Mouse (Mus musculus) inflammation-experienced regulatory T-cells (primary cell): ENCODE data around the gene Hist1h3b. TPM values are rescaled to one million over a fixed set of nuclear protein-coding genes. Genes with fewer than 3 reads are reported as not detected.

Experiments used
- polyA plus RNA-seq, 2 experiments: library from polyadenylated mRNA; unstranded; fragments of 100-300 nt; shearing (Covaris generic); gene quantifications; one replicate each; pipeline ENCODE4 v1.2.1; 2017

The Hist1h3b gene
- not detected for polyA plus RNA-seq

DNA sequence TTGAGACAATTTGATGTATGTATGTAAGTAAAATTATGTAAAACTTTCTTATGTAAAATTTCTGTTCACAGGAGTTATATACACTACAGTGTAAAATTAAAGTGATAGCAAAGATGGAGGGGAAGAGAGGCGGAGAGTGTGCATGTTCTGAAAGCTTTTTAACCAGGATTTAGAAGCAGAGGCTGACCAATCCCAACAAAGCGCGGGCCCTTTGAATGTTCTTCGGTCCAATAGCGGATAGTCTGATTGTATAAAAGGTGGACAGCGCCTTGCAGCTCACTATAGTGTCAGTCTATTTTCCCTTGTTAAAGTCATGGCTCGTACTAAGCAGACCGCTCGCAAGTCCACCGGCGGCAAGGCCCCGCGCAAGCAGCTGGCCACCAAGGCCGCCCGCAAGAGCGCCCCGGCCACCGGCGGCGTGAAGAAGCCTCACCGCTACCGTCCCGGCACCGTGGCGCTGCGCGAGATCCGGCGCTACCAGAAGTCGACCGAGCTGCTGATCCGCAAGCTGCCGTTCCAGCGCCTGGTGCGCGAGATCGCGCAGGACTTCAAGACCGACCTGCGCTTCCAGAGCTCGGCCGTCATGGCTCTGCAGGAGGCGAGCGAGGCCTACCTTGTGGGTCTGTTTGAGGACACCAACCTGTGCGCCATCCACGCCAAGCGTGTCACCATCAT, at the start of gene Hist1h3b:
Gene Hist1h3b (plus strand): TSS at position 201 of the 675 bp plus-strand sequence.

GRCm38 (mm10) chr13:23710374-23711089, 41.5 kb upstream of the Hist1h3b start, which contains the start of gene Hfe:
Gene Hfe (minus strand): TSS chr13:23710854.

GRCm38 (mm10) chr13:23738677-23739068, 13.4 kb upstream of the Hist1h3b start, which contains the start of gene Hist1h1c:
Gene Hist1h1c (plus strand): TSS chr13:23738808.

GRCm38 (mm10) chr13:23745381-23746161, 6.5 kb upstream of the Hist1h3b start, which contains the start of gene Hist1h3c:
Gene Hist1h3c (minus strand): TSS chr13:23745602.

DNA sequence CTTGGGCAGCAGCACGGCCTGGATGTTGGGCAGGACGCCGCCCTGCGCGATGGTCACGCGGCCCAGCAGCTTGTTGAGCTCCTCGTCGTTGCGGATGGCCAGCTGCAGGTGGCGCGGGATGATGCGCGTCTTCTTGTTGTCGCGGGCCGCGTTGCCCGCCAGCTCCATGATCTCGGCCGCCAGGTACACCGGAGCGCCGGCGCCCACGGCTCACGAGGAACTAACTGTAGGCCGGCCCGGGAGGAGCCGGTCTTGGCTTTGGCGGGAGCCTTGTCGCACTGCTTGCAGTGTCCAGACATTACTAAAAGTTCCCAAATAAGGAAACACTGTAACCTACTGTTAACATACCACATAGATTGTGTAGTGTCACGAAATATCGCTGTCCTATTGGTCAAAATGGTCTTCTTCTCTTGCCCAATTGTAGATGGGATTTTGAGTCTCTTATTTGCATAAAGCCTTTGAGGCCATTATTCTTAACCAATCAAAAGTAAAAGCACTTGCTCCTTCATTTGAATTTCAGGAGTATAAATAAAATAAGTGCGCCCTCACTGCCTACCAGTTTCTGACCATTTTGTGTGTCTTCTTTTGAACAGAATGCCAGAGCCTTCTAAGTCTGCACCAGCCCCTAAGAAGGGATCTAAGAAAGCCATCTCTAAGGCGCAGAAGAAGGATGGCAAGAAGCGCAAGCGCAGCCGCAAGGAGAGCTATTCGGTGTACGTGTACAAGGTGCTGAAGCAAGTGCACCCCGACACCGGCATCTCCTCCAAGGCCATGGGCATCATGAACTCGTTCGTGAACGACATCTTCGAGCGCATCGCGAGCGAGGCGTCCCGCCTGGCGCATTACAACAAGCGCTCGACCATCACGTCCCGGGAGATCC, 5.6 kb upstream of the Hist1h3b start, which contains the start of gene Hist1h2bb:
Gene Hist1h2bb (plus strand): TSS at position 534 of the 880 bp plus-strand sequence.

GRCm38 (mm10) chr13:23750839-23751477, 1.1 kb upstream of the Hist1h3b start, which contains the start of gene Hist1h2ab:
Gene Hist1h2ab (plus strand): TSS chr13:23751126.

GRCm38 (mm10) chr13:23756790-23757189, 4.7 kb downstream of the Hist1h3b start, which contains the start of gene Hist1h4b:
Gene Hist1h4b (plus strand): TSS chr13:23757013.

DNA sequence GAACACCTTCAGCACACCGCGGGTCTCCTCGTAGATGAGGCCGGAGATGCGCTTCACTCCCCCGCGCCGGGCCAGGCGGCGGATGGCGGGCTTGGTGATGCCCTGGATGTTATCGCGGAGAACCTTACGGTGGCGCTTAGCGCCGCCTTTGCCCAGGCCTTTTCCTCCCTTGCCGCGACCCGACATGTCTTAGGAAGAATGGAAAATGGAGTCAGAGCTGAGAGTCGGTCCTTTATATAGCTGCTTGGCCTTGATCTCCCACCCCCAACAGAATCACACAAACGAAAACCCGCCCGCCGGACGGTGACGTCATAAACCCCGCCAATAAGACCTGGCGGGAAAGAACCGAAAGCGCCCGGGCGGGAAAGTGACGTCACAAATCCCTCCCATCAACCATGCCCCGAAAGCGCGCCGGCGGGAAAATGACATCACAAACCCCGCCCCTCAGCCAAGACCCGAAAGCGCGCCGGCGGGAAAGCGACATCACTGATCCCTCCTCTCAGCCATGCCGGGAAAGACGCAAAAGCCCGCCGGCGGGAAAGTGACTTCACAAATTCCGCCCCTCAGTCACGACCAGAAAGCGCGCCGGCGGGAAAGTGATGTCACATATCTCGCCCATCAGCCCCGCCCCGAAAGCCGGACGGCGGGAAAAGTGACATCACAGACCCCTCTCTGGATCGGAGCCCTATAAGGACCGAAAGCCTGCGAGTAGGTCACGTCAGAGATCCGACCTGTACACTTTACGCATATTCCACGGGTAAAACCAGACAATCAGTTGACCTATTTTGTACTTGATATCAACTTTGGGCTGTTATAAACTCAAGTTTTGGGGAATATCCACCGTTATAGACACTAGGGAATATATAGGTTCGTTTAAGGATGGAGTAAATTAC, 9.2 kb downstream of the Hist1h3b start, which contains the start of gene Hist1h4a:
Gene Hist1h4a (minus strand): TSS at position 259 of the 893 bp plus-strand sequence.

GRCm38 (mm10) chr13:23761871-23762821, 10.1 kb downstream of the Hist1h3b start, which contains the start of gene Hist1h3a:
Gene Hist1h3a (minus strand): TSS chr13:23762386.

GRCm38 (mm10) chr13:23763586-23764323, 11.7 kb downstream of the Hist1h3b start, which contains the start of gene Hist1h1a:
Gene Hist1h1a (plus strand): TSS chr13:23763666.

GRCm38 (mm10) chr13:23769613-23770012, 17.5 kb downstream of the Hist1h3b start, which contains the start of gene Trim38:
Gene Trim38 (plus strand): TSS chr13:23769913.

Other genes with a start within 250 kb of the Hist1h3b start
- 10 to 100 TPM in 1 of 2 experiments, 1 to 10 TPM in 1; 7.1 to 14.6 TPM for gene Hist1h4h, start 221.2 kb upstream of the Hist1h3b start, polyA plus RNA-seq
- not detected for gene Hist1h2af, start 218.4 kb upstream of the Hist1h3b start, polyA plus RNA-seq
- not detected for gene Hist1h3g, start 216.8 kb upstream of the Hist1h3b start, polyA plus RNA-seq
- 1 to 10 TPM in 1 of 2 experiments, under 1 TPM in 1; 0.52 to 5.2 TPM for gene Hist1h2bh, start 208.9 kb upstream of the Hist1h3b start, polyA plus RNA-seq
- 1 to 10 TPM; 1.3 to 3.2 TPM for gene Hist1h3f, start 208.2 kb upstream of the Hist1h3b start, polyA plus RNA-seq
- gene Hist1h4f, start 200.6 kb upstream of the Hist1h3b start, polyA plus RNA-seq, result 1 to 10 TPM in 1 of 2 experiments, not detected in 1; 1.4 TPM
- 1 to 10 TPM in 1 of 2 experiments, under 1 TPM in 1; 0.99 to 2.4 TPM for gene Hist1h1d, start 199.0 kb upstream of the Hist1h3b start, polyA plus RNA-seq
- gene Hist1h3e, start 189.9 kb upstream of the Hist1h3b start, polyA plus RNA-seq, result 1 to 10 TPM; 3.2 to 8.8 TPM
- 1 to 10 TPM; 4.5 to 6.5 TPM for gene Hist1h2ae, start 181.0 kb upstream of the Hist1h3b start, polyA plus RNA-seq
- gene Hist1h2bg, start 180.9 kb upstream of the Hist1h3b start, polyA plus RNA-seq, result 10 to 100 TPM in 1 of 2 experiments, 1 to 10 TPM in 1; 7.3 to 11.3 TPM
- gene Hist1h2bf, start 178.1 kb upstream of the Hist1h3b start, polyA plus RNA-seq, result 1 to 10 TPM in 1 of 2 experiments, not detected in 1; 1.5 TPM
- gene Hist1h2ad, start 177.9 kb upstream of the Hist1h3b start, polyA plus RNA-seq, result under 1 TPM in 1 of 2 experiments, not detected in 1; 0.35 TPM
- gene Hist1h3d, start 176.5 kb upstream of the Hist1h3b start, polyA plus RNA-seq, result under 1 TPM in 1 of 2 experiments, not detected in 1; 0.23 TPM
- gene Hist1h4d, start 170.7 kb upstream of the Hist1h3b start, polyA plus RNA-seq, result 10 to 100 TPM; 12.4 to 29.7 TPM
- gene Hist1h2be, start 131.1 kb upstream of the Hist1h3b start, polyA plus RNA-seq, result 1 to 10 TPM; 2.7 to 2.9 TPM
- gene Hist1h1e, start 129.7 kb upstream of the Hist1h3b start, polyA plus RNA-seq, result 10 to 100 TPM; 13.4 to 19.2 TPM
- 1 to 10 TPM; 2.2 to 4.6 TPM for gene Hist1h2ac, start 68.3 kb upstream of the Hist1h3b start, polyA plus RNA-seq
- 1 to 10 TPM; 6.3 to 8.3 TPM for gene Hist1h2bc, start 68.1 kb upstream of the Hist1h3b start, polyA plus RNA-seq
- under 1 TPM in 1 of 2 experiments, not detected in 1; 0.53 TPM for gene Hist1h1t, start 56.5 kb upstream of the Hist1h3b start, polyA plus RNA-seq
- gene Hist1h4c, start 53.8 kb upstream of the Hist1h3b start, polyA plus RNA-seq, result 10 to 100 TPM in 1 of 2 experiments, 1 to 10 TPM in 1; 4.3 to 11.5 TPM
- gene Hfe, start 41.4 kb upstream of the Hist1h3b start, polyA plus RNA-seq, result under 1 TPM; 0.75 to 0.92 TPM
- 10 to 100 TPM; 25.5 to 40.4 TPM for gene Hist1h1c, start 13.5 kb upstream of the Hist1h3b start, polyA plus RNA-seq
- not detected for gene Hist1h3c, start 6.7 kb upstream of the Hist1h3b start, polyA plus RNA-seq
- gene Hist1h2bb, start 5.5 kb upstream of the Hist1h3b start, polyA plus RNA-seq, result under 1 TPM in 1 of 2 experiments, not detected in 1; 0.80 TPM
- gene Hist1h2ab, start 1.1 kb upstream of the Hist1h3b start, polyA plus RNA-seq, result 1 to 10 TPM in 1 of 2 experiments, under 1 TPM in 1; 0.42 to 2.0 TPM
- 1 to 10 TPM; 6.9 to 9.9 TPM for gene Hist1h4b, start 4.7 kb downstream of the Hist1h3b start, polyA plus RNA-seq
- gene Hist1h4a, start 9.0 kb downstream of the Hist1h3b start, polyA plus RNA-seq, result not detected
- gene Hist1h3a, start 10.1 kb downstream of the Hist1h3b start, polyA plus RNA-seq, result 10 to 100 TPM in 1 of 2 experiments, 1 to 10 TPM in 1; 5.0 to 15.8 TPM
- 1 to 10 TPM; 1.0 to 1.6 TPM for gene Hist1h1a, start 11.4 kb downstream of the Hist1h3b start, polyA plus RNA-seq
- gene Trim38, start 17.6 kb downstream of the Hist1h3b start, polyA plus RNA-seq, result under 1 TPM; 0.07 to 0.47 TPM
- under 1 TPM; 0.04 to 0.13 TPM for gene Slc17a2, start 54.7 kb downstream of the Hist1h3b start, polyA plus RNA-seq
- gene Slc17a3, start 87.2 kb downstream of the Hist1h3b start, polyA plus RNA-seq, result under 1 TPM in 1 of 2 experiments, not detected in 1; 0.20 TPM
- gene Slc17a1, start 115.5 kb downstream of the Hist1h3b start, polyA plus RNA-seq, result 1 to 10 TPM in 1 of 2 experiments, under 1 TPM in 1; 0.14 to 2.4 TPM
- under 1 TPM; 0.06 to 0.56 TPM for gene Slc17a4, start 162.7 kb downstream of the Hist1h3b start, polyA plus RNA-seq
- not detected for gene Hist1h2ba, start 181.9 kb downstream of the Hist1h3b start, polyA plus RNA-seq
- not detected for gene Hist1h2aa, start 182.2 kb downstream of the Hist1h3b start, polyA plus RNA-seq
- gene Scgn, start 238.9 kb downstream of the Hist1h3b start, polyA plus RNA-seq, result not detected